Mouse (Mus musculus) lung, embryonic 14.5 days (tissue): ENCODE results near the gene Islr. TPM values are rescaled to one million over a fixed set of nuclear protein-coding genes. Genes with fewer than 3 reads are reported as not detected.

Experiments
- ATAC-seq: fragments of 200-750 bp; cut with Nextera tagmentation; 2 replicates; pipeline ENCODE4 v1.8.0; 2017; ENCODE audit warnings: mild to moderate bottlenecking, moderate TSS enrichment, moderate library complexity; ENCODE audit not compliant: insufficient read depth
- DNase-seq: peaks from one replicate; pipeline ENCODE4 v3.0.0-alpha.2; 2015
- H3K27ac ChIP-seq: fragments of 300-500 bp; sonication (generic); 2 replicates; pipeline ENCODE4 v1.5.1; 2014; ENCODE audit warnings: low read depth, mild to moderate bottlenecking, moderate library complexity
- H3K27me3 ChIP-seq: fragments of 300-500 bp; sonication (generic); 2 replicates; pipeline ENCODE4 v1.6.1; 2014; ENCODE audit warnings: low read length, control low read depth; ENCODE audit not compliant: insufficient read depth
- H3K36me3 ChIP-seq: fragments of 300-500 bp; sonication (generic); 2 replicates; pipeline ENCODE4 v1.6.1; 2014; ENCODE audit warnings: control low read depth; ENCODE audit not compliant: insufficient read depth
- H3K4me1 ChIP-seq: fragments of 300-500 bp; sonication (generic); 2 replicates; pipeline ENCODE4 v1.6.1; 2014; ENCODE audit warnings: antibody characterized with exemption, control low read depth; ENCODE audit not compliant: insufficient read depth
- H3K4me2 ChIP-seq: fragments of 300-500 bp; sonication (generic); 2 replicates; pipeline ENCODE4 v1.6.1; 2014; ENCODE audit warnings: mild to moderate bottlenecking
- H3K4me3 ChIP-seq: fragments of 300-500 bp; sonication (generic); 2 replicates; pipeline ENCODE4 v1.5.1; 2014; ENCODE audit warnings: low read depth, low read length
- H3K9ac ChIP-seq: fragments of 300-500 bp; sonication (generic); 2 replicates; pipeline ENCODE4 v1.6.1; 2014
- H3K9me3 ChIP-seq: fragments of 300-500 bp; sonication (generic); 2 replicates; pipeline ENCODE4 v1.6.1; 2016; ENCODE audit warnings: low read depth, low read length, control low read depth
- CTCF ChIP-seq: IDR thresholded peaks from 2 replicates; pipeline ENCODE4 v1.5.1; 2016; ENCODE audit warnings: antibody characterized with exemption, low read depth
- WGBS: fragments of 180-500 bp; shearing (Covaris S2); extraction: QIAGEN DNeasy Blood & Tissue Kit; methylation state at CpG from one replicate; pipeline ENCODE4 v1.1.7; 2014; 5-methylcytosine and 5-hydroxymethylcytosine counted together
- polyA plus RNA-seq: library from polyadenylated mRNA; unstranded; fragments of >200 nt; fragmentation: Nextera tagmentation; extraction: Ambion mirVana; gene quantifications from 2 replicates; pipeline ENCODE4 v1.2.1, GENCODE M21; 2014

Gene Islr
- polyA plus RNA-seq, 1 experiment from 2014 or later, result 60.2 TPM

DNA sequence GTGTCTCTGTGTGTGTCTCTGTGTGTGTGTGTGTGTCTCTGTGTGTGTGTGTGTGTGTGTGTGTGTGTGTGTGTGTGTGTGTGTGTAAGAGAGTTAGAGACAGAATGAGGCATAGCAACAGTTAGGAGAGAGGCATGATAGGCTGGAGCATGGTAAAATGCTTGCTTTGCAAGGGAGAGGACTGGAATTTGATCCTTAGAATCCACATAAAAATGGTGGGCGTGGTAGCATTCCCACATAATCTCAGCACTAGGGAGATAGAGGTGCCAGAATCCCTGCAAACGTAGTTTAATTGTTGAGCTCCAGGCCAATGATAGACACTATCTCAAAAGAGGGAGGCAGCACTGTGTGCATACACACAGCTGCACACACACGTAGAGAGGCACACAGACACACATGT lies 79.0 kb downstream of the Islr start:
- Histone ChIP-seq H3K27ac (no peak overlapping the region), H3K9me3 (no peaks in the 10 kb centered on the region), H3K27me3 (no peaks in the 10 kb centered on the region), H3K9ac (no peak overlapping the region), H3K4me2 (no peak overlapping the region), H3K4me3 (no peak overlapping the region), H3K4me1 (peaks cover 14% of the 10 kb centered on the region), H3K36me3 (no peaks in the 10 kb centered on the region)
- WGBS, result 37% methylated on average over 3 of the region's 3 CpGs
- ATAC-seq, result no peak
- no peak for TF ChIP-seq CTCF
- no peak for DNase-seq

GRCm38 (mm10) chr9:58118671-58119070 lies 85.4 kb downstream of the Islr start, which contains the start of gene Ccdc33:
Gene Ccdc33 (minus strand): TSS chr9:58118823.
- 15% methylated on average over 2 of the region's 2 CpGs for WGBS
- Histone ChIP-seq H3K4me1 (peaks cover 19% of the 10 kb centered on the region), H3K36me3 (no peaks in the 10 kb centered on the region), H3K27me3 (peaks cover 6% of the 10 kb centered on the region; the same call in 1 of the 2 replicates), H3K9me3 (no peaks in the 10 kb centered on the region), H3K9ac (no peak within 1 kb of the TSS), H3K4me3 (no peak within 1 kb of the TSS), H3K27ac (no peak within 1 kb of the TSS), H3K4me2 (no peak within 1 kb of the TSS)
- peak; percentile 65 for DNase-seq
- no peak for TF ChIP-seq CTCF
- no peak for ATAC-seq

- Histone ChIP-seq H3K27ac (no peak overlapping the region), H3K4me2 (no peak overlapping the region), H3K27me3 (peaks cover 6% of the 10 kb centered on the region; the same call in 1 of the 2 replicates), H3K9me3 (no peaks in the 10 kb centered on the region), H3K4me1 (peaks cover 29% of the 10 kb centered on the region), H3K9ac (no peak overlapping the region), H3K4me3 (no peak overlapping the region), H3K36me3 (no peaks in the 10 kb centered on the region)
- 42% methylated on average over 7 of the region's 7 CpGs for WGBS
- DNase-seq, result no peak
- no peak for TF ChIP-seq CTCF
- ATAC-seq, result 0 out of 2 replicates have a peak, but pooled peaks have one; percentile 4
Measured at GRCm38 (mm10) chr9:58116024-58116651, 88.0 kb downstream of the Islr start.

GRCm38 (mm10) chr9:58115297-58115925 lies 88.7 kb downstream of the Islr start:
- 36% methylated on average over 7 of the region's 7 CpGs for WGBS
- H3K4me1 ChIP-seq, result peaks cover 29% of the 10 kb centered on the region

GRCm38 (mm10) chr9:58114019-58114418 lies 90.1 kb downstream of the Islr start:
- TF ChIP-seq CTCF, result no peak
- 14% methylated on average over 9 of the region's 9 CpGs for WGBS
- no peaks in the 10 kb centered on the region for H3K36me3 ChIP-seq
- ATAC-seq (no peak), DNase-seq (no peak)
- 0 out of 2 replicates have a peak overlapping the region, but pooled peaks have one; percentile 2 for H3K4me2 ChIP-seq
- no peak overlapping the region for H3K9ac ChIP-seq
- H3K27ac ChIP-seq, result no peak overlapping the region
- H3K4me1 ChIP-seq, result peaks cover 29% of the 10 kb centered on the region
- no peak overlapping the region for H3K4me3 ChIP-seq
- peaks cover 6% of the 10 kb centered on the region; the same call in 1 of the 2 replicates for H3K27me3 ChIP-seq
- no peaks in the 10 kb centered on the region for H3K9me3 ChIP-seq

More at GRCm38 (mm10) chr9:58115297-58115925, 88.7 kb downstream of the Islr start:
- Histone ChIP-seq H3K36me3 (no peaks in the 10 kb centered on the region), H3K9me3 (no peaks in the 10 kb centered on the region), H3K27me3 (peaks cover 6% of the 10 kb centered on the region; the same call in 1 of the 2 replicates), H3K9ac (no peak overlapping the region), H3K27ac (no peak overlapping the region), H3K4me2 (no peak overlapping the region), H3K4me3 (no peak overlapping the region)
- ATAC-seq (no peak), DNase-seq (no peak)
- TF ChIP-seq CTCF, result no peak

DNA sequence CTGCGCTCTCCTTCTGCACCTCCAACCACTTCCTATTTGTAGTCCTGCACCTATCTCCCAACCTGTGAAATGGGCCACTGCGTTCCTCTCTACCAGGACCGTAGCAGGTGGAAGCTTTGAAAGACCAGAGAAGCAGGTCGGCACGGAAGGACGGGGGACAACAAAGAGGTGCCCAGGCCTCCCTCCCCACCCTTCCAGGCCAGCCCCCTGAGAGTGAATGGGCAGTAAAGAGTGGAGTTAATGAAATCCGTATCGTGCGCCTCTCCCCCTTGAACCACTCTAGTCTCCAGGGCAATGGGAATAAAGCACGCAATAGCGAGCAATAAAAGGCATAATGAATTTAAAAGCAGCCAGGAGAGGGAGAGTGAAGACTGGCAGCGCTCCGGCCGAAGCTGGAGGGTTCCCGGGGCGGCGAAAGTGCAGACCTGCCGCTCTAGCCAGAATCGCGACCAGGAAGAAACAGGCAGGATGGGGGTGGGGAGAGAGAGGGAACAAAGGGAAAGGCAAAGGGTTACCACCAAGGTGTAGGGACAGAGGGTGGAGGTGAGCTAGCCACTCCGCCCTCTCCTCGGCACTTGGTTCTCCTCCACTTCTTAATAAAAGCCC lies 90.7 kb downstream of the Islr start:
- H3K9ac ChIP-seq, result 0 out of 2 replicates have a peak overlapping the region, but pooled peaks have one; percentile 9
- no peak for ATAC-seq
- H3K4me2 ChIP-seq, result peak overlapping the region; percentile 42
- H3K27ac ChIP-seq, result peak overlapping the region; percentile 49; the same call in 1 of the 2 replicates
- H3K36me3 ChIP-seq, result no peaks in the 10 kb centered on the region
- TF ChIP-seq CTCF, result no peak
- peaks cover 23% of the 10 kb centered on the region for H3K4me1 ChIP-seq
- H3K27me3 ChIP-seq, result peaks cover 6% of the 10 kb centered on the region; the same call in 1 of the 2 replicates
- peak; percentile 47 for DNase-seq
- WGBS, result 8% methylated on average over 22 of the region's 22 CpGs
- no peaks in the 10 kb centered on the region for H3K9me3 ChIP-seq
- no peak overlapping the region for H3K4me3 ChIP-seq

GRCm38 (mm10) chr9:58112866-58113278 lies 91.2 kb downstream of the Islr start:
- ATAC-seq, result peak; percentile 26; the same call in 1 of the 2 replicates
- 9% methylated on average over 6 of the region's 6 CpGs for WGBS
- Histone ChIP-seq H3K4me2 (peak overlapping the region; percentile 42; the same call in 1 of the 2 replicates), H3K9me3 (no peaks in the 10 kb centered on the region), H3K4me3 (no peak overlapping the region), H3K9ac (no peak overlapping the region), H3K36me3 (no peaks in the 10 kb centered on the region), H3K27ac (peak overlapping the region; percentile 39; the same call in 1 of the 2 replicates), H3K4me1 (peaks cover 23% of the 10 kb centered on the region), H3K27me3 (peaks cover 6% of the 10 kb centered on the region; the same call in 1 of the 2 replicates)
- TF ChIP-seq CTCF, result no peak
- DNase-seq, result no peak
